Mouse (Mus musculus) MN1 (cell line): Measurements from ENCODE around the gene Cep63.

ENCODE experiments used
- DNase-seq: peaks from one replicate; pipeline ENCODE4 v3.0.0-alpha.2; 2016; ENCODE audit warnings: low spot score

Cep63 gene

DNA sequence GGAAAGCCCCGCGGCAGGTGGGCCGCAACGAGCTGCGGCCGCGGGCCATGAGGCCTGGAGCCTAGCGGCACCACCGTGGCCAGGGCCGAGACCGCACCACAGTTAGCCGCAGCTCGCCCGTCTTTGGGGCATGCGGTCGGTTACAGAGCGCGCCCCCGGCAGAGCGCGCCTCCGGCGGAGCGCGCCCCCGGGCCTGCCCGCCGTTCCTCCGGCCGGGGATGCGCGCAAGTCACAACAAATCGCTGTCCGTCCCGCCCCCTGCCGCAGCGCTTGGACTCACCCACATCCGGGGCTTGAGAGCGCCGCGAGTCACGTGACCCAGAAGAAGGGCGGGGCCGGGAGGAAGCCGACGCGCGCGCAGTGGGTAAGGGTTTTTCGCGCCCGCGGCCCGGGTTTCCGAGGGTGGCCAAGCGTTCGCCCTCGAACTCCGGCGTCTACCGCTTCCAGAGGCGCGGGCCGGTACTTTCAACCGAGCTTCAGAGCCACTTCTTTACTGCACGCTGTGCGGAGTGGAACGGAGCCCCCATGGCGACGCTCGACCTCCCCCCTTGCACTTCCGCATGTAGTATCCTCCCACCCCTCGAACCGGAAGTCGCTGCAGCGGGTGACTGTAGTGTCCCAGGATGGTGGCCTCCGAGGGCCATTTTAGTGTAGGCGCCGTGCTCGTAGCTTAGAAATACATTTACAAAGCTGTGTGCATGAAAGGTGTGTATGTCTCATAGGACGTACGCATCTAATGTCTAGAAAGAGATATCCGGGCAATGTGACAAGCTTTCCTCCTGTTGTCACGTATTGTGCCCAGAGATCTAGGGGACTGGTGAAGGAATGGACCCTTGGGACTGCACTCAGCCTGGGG is at the start of gene Cep63, which contains the start of gene Anapc13:
Gene Cep63 (minus strand): TSS at position 552 of the 856 bp plus-strand sequence.
Gene Anapc13 (plus strand): TSS at position 314 of the 856 bp plus-strand sequence.
- DNase-seq = peak; percentile 97

- DNase-seq = no peak
Measured at GRCm38 (mm10) chr9:102675922-102676321, 49.6 kb upstream of the Cep63 start.

DNA sequence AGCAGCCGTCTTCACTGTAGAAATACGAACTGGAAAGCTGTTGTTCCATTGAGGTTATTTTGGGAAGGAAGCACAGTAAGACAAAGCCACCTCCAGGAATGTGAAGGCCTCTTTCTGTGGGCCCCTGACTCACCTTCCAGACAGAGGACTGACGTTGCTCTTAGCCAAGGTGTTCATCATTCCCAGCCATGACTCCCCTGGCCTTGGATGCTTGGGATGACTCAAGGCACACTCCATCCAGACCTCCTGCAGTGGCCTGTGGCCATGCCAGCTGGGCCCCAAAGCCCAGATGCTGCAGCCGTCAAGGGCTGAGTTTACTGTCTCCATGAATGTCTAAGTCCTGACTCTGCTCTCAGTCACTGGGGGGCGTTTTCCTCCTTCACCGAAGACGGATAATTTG is 47.0 kb upstream of the Cep63 start:
- no peak for DNase-seq

DNA sequence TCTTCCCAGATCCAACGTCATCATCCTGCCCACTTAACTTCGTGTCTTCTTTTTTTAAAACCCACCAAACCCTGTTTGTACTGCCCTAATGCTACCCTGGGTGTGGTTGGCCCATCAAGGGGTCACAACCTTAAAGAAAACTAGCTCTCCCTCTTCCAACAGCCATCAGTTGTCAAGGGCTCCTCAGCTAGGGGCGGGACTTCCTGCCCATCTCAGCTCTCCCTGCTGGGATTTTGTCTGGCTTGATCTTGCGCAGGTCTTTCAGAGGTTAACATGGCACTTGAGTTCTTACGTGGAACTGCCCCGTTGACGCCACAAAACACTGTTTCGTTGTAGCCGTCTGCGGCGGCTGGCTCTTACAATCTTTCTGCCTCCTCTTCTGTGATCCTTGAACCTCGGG is 42.6 kb upstream of the Cep63 start:
- no peak for DNase-seq

GRCm38 (mm10) chr9:102668115-102668514 is 41.8 kb upstream of the Cep63 start:
- no peak for DNase-seq

- DNase-seq = no peak
Measured at GRCm38 (mm10) chr9:102656355-102657095, 30.2 kb upstream of the Cep63 start.

- no peak for DNase-seq
Measured at GRCm38 (mm10) chr9:102651199-102651720, 24.9 kb upstream of the Cep63 start.

GRCm38 (mm10) chr9:102650637-102651036 is 24.3 kb upstream of the Cep63 start:
- DNase-seq = peak; percentile 49

DNA sequence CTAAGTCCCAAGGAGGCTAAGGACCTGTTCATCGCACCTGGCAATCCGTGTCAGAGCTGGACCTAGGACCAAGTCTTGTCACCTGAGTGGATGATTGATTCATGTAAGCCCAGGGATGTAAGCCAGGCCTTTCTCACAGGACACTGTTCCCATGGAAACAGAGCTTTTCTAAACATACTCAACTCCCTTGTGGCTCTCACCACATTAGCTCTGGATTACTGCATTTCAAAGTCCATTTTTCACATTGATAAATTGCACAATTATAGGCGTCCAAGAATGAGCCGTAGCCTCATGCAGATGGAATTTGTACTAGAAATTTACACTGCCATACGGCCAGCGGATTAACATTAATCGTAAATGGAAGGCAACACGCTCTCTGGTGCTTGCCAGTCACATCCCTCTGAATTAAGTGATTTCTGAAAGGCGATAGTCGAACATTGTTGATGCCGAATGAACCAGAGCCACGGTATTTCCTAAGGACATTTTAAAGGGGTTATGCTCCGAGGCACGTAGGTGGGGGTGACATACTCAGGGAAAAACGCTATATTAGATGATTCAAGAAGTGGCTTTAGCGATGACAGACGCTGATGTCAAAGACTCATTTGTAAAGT is 23.7 kb upstream of the Cep63 start:
- DNase-seq = peak; percentile 67

DNA sequence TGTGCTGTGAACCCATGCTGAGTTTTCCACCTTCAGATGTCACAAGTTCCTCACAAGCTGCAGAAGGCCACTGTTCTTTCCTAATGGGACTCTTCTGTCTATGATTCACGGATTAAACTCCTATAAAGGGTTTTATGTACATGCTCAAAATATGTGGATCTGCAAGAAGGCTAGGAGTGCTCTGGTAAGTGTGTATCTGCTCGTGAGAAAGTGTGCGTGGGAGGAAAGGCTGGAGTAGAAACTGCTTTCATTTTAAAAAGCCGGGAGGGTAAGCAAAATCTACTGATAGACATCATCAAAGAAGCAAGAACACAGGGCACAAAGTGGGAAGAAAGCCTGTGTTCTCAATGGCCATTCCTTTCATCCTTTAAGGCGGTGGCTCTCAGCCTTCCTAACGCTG is 20.7 kb upstream of the Cep63 start:
- no peak for DNase-seq

- no peak for DNase-seq
Measured at GRCm38 (mm10) chr9:102645119-102645695, 18.9 kb upstream of the Cep63 start.

DNA sequence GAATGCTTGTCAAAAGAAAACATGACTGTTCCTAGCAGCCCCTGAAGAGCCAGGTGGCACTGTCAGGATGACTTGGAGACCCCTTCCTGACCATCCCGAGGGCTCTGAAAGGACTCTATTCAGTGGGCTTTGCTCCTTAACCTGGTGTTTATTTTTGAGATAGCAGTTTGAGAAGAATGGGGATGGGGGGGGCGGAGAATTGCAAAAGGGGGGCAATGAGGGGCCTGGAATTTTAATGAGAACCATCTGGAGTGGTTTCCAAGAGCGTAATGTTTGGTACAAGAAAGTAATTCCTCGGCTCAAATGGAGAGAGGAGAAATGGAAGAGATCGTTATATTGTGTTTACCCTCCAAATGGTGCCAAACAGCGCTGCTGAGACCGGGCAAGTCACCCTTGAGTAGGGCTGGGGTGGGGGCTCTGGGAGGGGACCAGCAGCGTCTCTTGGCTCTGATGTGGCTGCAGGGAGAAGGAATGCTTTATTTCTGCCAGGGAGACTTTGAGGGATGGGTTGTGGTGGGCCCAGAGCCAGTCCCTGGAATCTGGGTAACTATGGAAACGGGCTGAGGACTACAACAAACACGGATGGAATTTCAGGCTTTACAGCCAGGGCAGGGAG is 17.3 kb upstream of the Cep63 start:
- peak; percentile 41 for DNase-seq

DNA sequence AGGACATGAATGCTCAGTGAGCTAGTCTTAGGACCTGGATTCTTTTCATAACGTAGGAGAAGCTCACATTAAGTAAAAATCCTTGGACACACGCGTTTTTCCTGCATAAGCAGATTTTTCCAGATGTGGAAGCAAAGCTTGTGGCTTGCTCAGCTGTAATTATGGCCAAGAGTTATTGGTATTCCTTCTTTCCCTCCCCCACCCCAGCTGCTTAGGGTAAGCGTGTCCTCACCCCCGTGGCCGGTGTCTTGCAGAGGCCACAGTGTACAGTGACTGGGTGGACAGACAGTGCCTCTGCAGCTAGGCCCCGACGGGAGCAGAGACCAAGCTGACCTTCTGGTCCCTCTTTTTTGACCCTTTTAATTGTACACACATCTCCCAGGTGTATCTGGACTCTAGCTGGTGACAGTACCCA is 16.7 kb upstream of the Cep63 start:
- DNase-seq = no peak

GRCm38 (mm10) chr9:102641531-102641930 is 15.2 kb upstream of the Cep63 start:
- no peak for DNase-seq

GRCm38 (mm10) chr9:102639510-102639909 is 13.2 kb upstream of the Cep63 start:
- no peak for DNase-seq

GRCm38 (mm10) chr9:102638963-102639362 is 12.6 kb upstream of the Cep63 start:
- DNase-seq = no peak

DNA sequence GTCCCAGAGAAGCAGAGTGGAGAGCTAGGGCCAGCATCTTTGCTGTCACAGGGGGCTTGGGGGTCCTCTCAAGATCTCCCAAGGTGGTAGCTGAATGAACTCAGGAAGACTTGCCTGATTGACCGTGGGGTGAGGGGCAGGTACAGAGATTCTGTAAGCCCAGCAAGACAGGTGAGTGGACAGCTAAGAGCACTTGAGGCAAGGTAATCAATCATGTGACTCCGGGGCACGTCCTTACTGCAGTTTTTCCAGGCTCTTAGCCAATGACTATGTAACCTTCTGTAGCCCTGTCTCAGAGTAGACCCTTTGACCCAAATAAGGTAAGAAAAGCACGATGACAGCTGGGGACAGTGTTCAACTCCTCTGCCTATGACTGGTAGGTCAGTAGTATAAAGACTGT is 10.8 kb upstream of the Cep63 start:
- DNase-seq = no peak

GRCm38 (mm10) chr9:102636553-102636952 is 10.2 kb upstream of the Cep63 start:
- DNase-seq = peak; percentile 63

- no peak for DNase-seq
Measured at GRCm38 (mm10) chr9:102634453-102634852, 8.1 kb upstream of the Cep63 start.

GRCm38 (mm10) chr9:102632923-102633537 is 6.7 kb upstream of the Cep63 start:
- peak; percentile 72 for DNase-seq

DNA sequence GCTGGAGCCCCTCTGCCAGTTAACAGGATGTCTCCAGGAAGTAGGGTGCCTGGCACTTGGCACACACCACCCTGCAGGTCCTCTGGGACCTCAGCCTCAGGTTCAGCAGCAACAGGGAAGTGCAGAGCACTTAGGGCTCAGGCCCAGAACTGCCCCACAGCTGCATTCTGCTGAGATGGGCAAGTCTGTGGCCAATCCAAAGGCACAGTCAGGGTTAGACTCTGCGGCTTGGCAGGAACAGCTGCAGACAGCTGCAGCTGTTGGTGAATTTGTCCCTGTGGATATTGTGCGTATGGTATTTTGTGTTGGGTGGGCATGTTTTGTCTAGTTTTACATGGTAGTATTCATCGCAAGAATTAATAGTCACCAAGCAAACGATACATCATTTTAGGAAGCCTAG is 5.8 kb upstream of the Cep63 start:
- DNase-seq = peak; percentile 32
